Mouse (Mus musculus): ENCODE measurements around the gene Rubcn.

DNA sequence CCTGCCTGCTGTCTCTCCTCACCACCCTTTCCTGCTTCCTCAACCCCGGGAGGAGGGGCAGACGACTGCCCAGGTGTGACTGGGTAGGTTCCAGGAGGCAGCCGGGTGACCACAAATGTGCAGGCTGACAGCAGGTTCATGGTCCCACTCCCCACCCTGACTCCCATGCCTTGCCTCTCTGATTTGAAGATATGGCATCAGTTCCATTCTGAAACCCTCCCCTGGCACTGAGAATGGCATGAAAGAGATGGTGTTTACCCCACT, 80.2 kb downstream of the Rubcn start, which contains the start of gene Muc20:
- TF ChIP-seq CTCF (IDR thresholded peaks at IDR 0.05; ENCODE audit: extremely low read depth, insufficient read length, insufficient replicate concordance, low read depth, low read length) (no peak), POLR2A (IDR thresholded peaks at IDR 0.05; ENCODE audit: low read depth, low read length) (no peak)
